Mouse (Mus musculus) spleen, embryonic (tissue): Measurements from ENCODE around the gene Gmds.

Source experiments
- CTCF ChIA-PET: fragments of 350-600 bp; sonication (Branson Sonifier 250); formaldehyde crosslinking; loops from one replicate; lab custom pipeline; 2022; lab: Charles Lee

Gmds gene

GRCm38 (mm10) chr13:31812701-31813100 lies 525.8 kb downstream of the Gmds start:
- CTCF ChIA-PET = no interaction called here

- CTCF ChIA-PET = no interaction called here
These were observed 527.0 kb downstream of the Gmds start for GRCm38 (mm10) chr13:31811542-31812021.

- CTCF ChIA-PET = no interaction called here
These were observed 527.6 kb downstream of the Gmds start for GRCm38 (mm10) chr13:31810693-31811541.

- CTCF ChIA-PET = no interaction called here
These were observed 528.2 kb downstream of the Gmds start for GRCm38 (mm10) chr13:31810375-31810692.

GRCm38 (mm10) chr13:31809701-31810100 lies 528.8 kb downstream of the Gmds start:
- CTCF ChIA-PET = no interaction called here

- CTCF ChIA-PET = no interaction called here
These were observed 529.6 kb downstream of the Gmds start for GRCm38 (mm10) chr13:31808804-31809420.

- CTCF ChIA-PET = no interaction called here
These were observed 530.3 kb downstream of the Gmds start for GRCm38 (mm10) chr13:31808116-31808803.

- CTCF ChIA-PET = no interaction called here
These were observed 530.8 kb downstream of the Gmds start for GRCm38 (mm10) chr13:31807736-31808115.

- CTCF ChIA-PET = no interaction called here
These were observed 531.4 kb downstream of the Gmds start for GRCm38 (mm10) chr13:31806890-31807735.

GRCm38 (mm10) chr13:31806428-31806832 lies 532.1 kb downstream of the Gmds start, which contains the start of gene Foxc1:
Gene Foxc1, plus strand, starts transcription at chr13:31806633.
- CTCF ChIA-PET = no interaction called here

GRCm38 (mm10) chr13:31805831-31806427 lies 532.6 kb downstream of the Gmds start:
- CTCF ChIA-PET = no interaction called here

- CTCF ChIA-PET = no interaction called here
These were observed 534.0 kb downstream of the Gmds start for GRCm38 (mm10) chr13:31804571-31804970.

- CTCF ChIA-PET = no interaction called here
These were observed 535.1 kb downstream of the Gmds start for GRCm38 (mm10) chr13:31803166-31804093.

- CTCF ChIA-PET = interaction anchor here (0.7 kb wide), 1 partner anchor 48 kb away, joined by 9 read pairs; no protein-coding TSS in a partner anchor
These were observed 536.1 kb downstream of the Gmds start for GRCm38 (mm10) chr13:31802447-31802846.

GRCm38 (mm10) chr13:31801703-31802305 lies 536.7 kb downstream of the Gmds start:
- CTCF ChIA-PET = no interaction called here

- CTCF ChIA-PET = no interaction called here
These were observed 537.7 kb downstream of the Gmds start for GRCm38 (mm10) chr13:31800581-31801576.

- CTCF ChIA-PET = no interaction called here
These were observed 540.5 kb downstream of the Gmds start for GRCm38 (mm10) chr13:31798075-31798474.

GRCm38 (mm10) chr13:31797346-31797745 lies 541.2 kb downstream of the Gmds start:
- CTCF ChIA-PET = no interaction called here
